Mouse (Mus musculus): ENCODE measurements around the gene Il12rb1. TPM values are rescaled to one million over a fixed set of nuclear protein-coding genes. Genes with fewer than 3 reads are reported as not detected.

The Il12rb1 gene
- total RNA-seq (2021) (not detected), polyA plus RNA-seq (2012; rRNA removed) (0.15 and 0.16 TPM in 2 replicates)
- long read RNA-seq: 0 reads

GRCm38 (mm10) chr8:70808239-70808638, at the start of gene Il12rb1:
TSS of gene Il12rb1 (plus strand) at chr8:70808449.
- H3K9ac ChIP-seq (ENCODE audit: low read depth, low read length): no peak within 1 kb of the TSS
- no peak within 1 kb of the TSS for H3K27ac ChIP-seq
- H3K27me3 ChIP-seq (ENCODE audit: control insufficient read depth, insufficient read depth, low read length): no peaks in the 10 kb centered on the region
- WGBS: 73% methylated on average over 5 of the region's 5 CpGs
- no peaks in the 10 kb centered on the region for H3K36me3 ChIP-seq (ENCODE audit: control insufficient read depth, insufficient read depth, low read length)
- no peaks in the 10 kb centered on the region for H3K79me2 ChIP-seq (replicated peaks; ENCODE audit: control insufficient read depth, insufficient read depth, low read length)
- H3K4me3 ChIP-seq: no peak within 1 kb of the TSS
- H3K4me1 ChIP-seq (ENCODE audit: control insufficient read depth, insufficient read depth, low read length): no peaks in the 10 kb centered on the region
- no peak for TF ChIP-seq POLR2A (IDR thresholded peaks at IDR 0.05; ENCODE audit: insufficient read depth, low read depth, low read length)
- no peak for TF ChIP-seq EP300 (IDR thresholded peaks at IDR 0.05; ENCODE audit: insufficient read depth, low read depth, low read length)
- TF ChIP-seq CTCF (IDR thresholded peaks at IDR 0.05): no peak
- no peak for DNase-seq
- intact Hi-C loops (cut with DNase I): no loop called here

GRCm38 (mm10) chr8:70758616-70759561, 49.4 kb upstream of the Il12rb1 start:
- H3K79me2 ChIP-seq (replicated peaks; ENCODE audit: control insufficient read depth, insufficient read depth, low read length): no peaks in the 10 kb centered on the region
- H3K4me1 ChIP-seq (ENCODE audit: control insufficient read depth, insufficient read depth, low read length): peaks cover 22% of the 10 kb centered on the region
- no peak overlapping the region for H3K4me3 ChIP-seq
- intact Hi-C loops (cut with DNase I): no loop called here
- TF ChIP-seq EP300 (IDR thresholded peaks at IDR 0.05; ENCODE audit: insufficient read depth, low read depth, low read length) (no peak), POLR2A (IDR thresholded peaks at IDR 0.05; ENCODE audit: insufficient read depth, low read depth, low read length) (no peak), CTCF (IDR thresholded peaks at IDR 0.05) (no peak)
- H3K36me3 ChIP-seq (ENCODE audit: control insufficient read depth, insufficient read depth, low read length): peaks cover 2% of the 10 kb centered on the region; the same call in 1 of the 2 replicates
- no peak overlapping the region; the same call in none of the 2 replicates for H3K27ac ChIP-seq
- H3K27me3 ChIP-seq (ENCODE audit: control insufficient read depth, insufficient read depth, low read length): no peaks in the 10 kb centered on the region
- 53% methylated on average over 19 of the region's 19 CpGs for WGBS
- peak in 1 of 2 experiments; percentile 34 for DNase-seq
- no peak overlapping the region for H3K9ac ChIP-seq (ENCODE audit: low read depth, low read length)

DNA sequence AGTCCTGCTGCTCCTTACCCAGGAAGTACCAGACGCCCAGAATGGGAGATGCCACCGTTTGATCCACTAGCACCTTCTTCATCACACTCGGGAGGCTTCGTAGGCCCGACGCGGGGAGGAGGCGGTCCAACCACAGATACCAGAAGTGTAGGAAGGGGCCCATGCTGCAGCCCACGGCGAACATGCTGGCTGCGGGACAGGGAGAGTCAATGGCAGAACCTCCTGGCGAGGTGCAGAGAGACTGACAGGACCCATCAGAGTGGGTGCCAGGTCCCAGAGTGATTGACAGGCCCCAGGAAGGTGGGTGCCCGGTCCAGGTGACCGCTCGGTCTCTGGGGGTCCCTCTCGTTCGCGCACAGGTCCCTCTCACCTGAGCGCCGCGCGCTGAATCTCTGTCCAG, 47.9 kb upstream of the Il12rb1 start:
- Histone ChIP-seq H3K9ac (ENCODE audit: low read depth, low read length) (peak overlapping the region; percentile 89), H3K27ac (peak overlapping the region; percentile 81), H3K79me2 (replicated peaks; ENCODE audit: control insufficient read depth, insufficient read depth, low read length) (no peaks in the 10 kb centered on the region), H3K27me3 (ENCODE audit: control insufficient read depth, insufficient read depth, low read length) (no peaks in the 10 kb centered on the region), H3K4me1 (ENCODE audit: control insufficient read depth, insufficient read depth, low read length) (peaks cover 15% of the 10 kb centered on the region), H3K36me3 (ENCODE audit: control insufficient read depth, insufficient read depth, low read length) (no peaks in the 10 kb centered on the region), H3K4me3 (peak overlapping the region; percentile 93)
- no peak for DNase-seq
- under 1% methylated on average over 22 of the region's 22 CpGs for WGBS
- no peak for TF ChIP-seq EP300 (IDR thresholded peaks at IDR 0.05; ENCODE audit: insufficient read depth, low read depth, low read length)
- TF ChIP-seq CTCF (IDR thresholded peaks at IDR 0.05): no peak
- TF ChIP-seq POLR2A (IDR thresholded peaks at IDR 0.05; ENCODE audit: insufficient read depth, low read depth, low read length): no peak
- intact Hi-C loops (cut with DNase I): no loop called here

GRCm38 (mm10) chr8:70760775-70761406, 47.4 kb upstream of the Il12rb1 start, which contains the start of gene Mpv17l2:
TSS of gene Mpv17l2 (minus strand) at chr8:70760946.
- intact Hi-C loops (cut with DNase I): no loop called here

GRCm38 (mm10) chr8:70762118-70762517, 46.1 kb upstream of the Il12rb1 start:
- TF ChIP-seq EP300 (IDR thresholded peaks at IDR 0.05; ENCODE audit: insufficient read depth, low read depth, low read length) (no peak), CTCF (IDR thresholded peaks at IDR 0.05) (no peak), POLR2A (IDR thresholded peaks at IDR 0.05; ENCODE audit: insufficient read depth, low read depth, low read length) (0 out of 2 replicates have a peak, but pooled peaks have one; percentile 7)
- 70% methylated on average over 1 of the region's 1 CpGs for WGBS
- no peak overlapping the region; the same call in 1 of the 2 replicates for H3K27ac ChIP-seq
- H3K27me3 ChIP-seq (ENCODE audit: control insufficient read depth, insufficient read depth, low read length): no peaks in the 10 kb centered on the region
- DNase-seq: no peak
- no peak overlapping the region for H3K9ac ChIP-seq (ENCODE audit: low read depth, low read length)
- no peaks in the 10 kb centered on the region for H3K36me3 ChIP-seq (ENCODE audit: control insufficient read depth, insufficient read depth, low read length)
- H3K4me3 ChIP-seq: no peak overlapping the region
- no peaks in the 10 kb centered on the region for H3K79me2 ChIP-seq (replicated peaks; ENCODE audit: control insufficient read depth, insufficient read depth, low read length)
- intact Hi-C loops (cut with DNase I): no loop called here
- peaks cover 15% of the 10 kb centered on the region for H3K4me1 ChIP-seq (ENCODE audit: control insufficient read depth, insufficient read depth, low read length)

More at GRCm38 (mm10) chr8:70760775-70761406, 47.4 kb upstream of the Il12rb1 start, which contains the start of gene Mpv17l2:
- H3K79me2 ChIP-seq (replicated peaks; ENCODE audit: control insufficient read depth, insufficient read depth, low read length): no peaks in the 10 kb centered on the region
- peak within 1 kb of the TSS; percentile 87 for H3K27ac ChIP-seq
- no peaks in the 10 kb centered on the region for H3K36me3 ChIP-seq (ENCODE audit: control insufficient read depth, insufficient read depth, low read length)
- H3K4me3 ChIP-seq: peak within 1 kb of the TSS; percentile 93
- H3K9ac ChIP-seq (ENCODE audit: low read depth, low read length): peak within 1 kb of the TSS; percentile 89
- peak; percentile 91 to 98 for DNase-seq
- TF ChIP-seq POLR2A (IDR thresholded peaks at IDR 0.05; ENCODE audit: insufficient read depth, low read depth, low read length) (peak; percentile 60; the same call in 1 of the 2 replicates), CTCF (IDR thresholded peaks at IDR 0.05) (no peak), EP300 (IDR thresholded peaks at IDR 0.05; ENCODE audit: insufficient read depth, low read depth, low read length) (peak; percentile 74; the same call in 1 of the 2 replicates)
- peaks cover 11% of the 10 kb centered on the region for H3K4me1 ChIP-seq (ENCODE audit: control insufficient read depth, insufficient read depth, low read length)
- no peaks in the 10 kb centered on the region for H3K27me3 ChIP-seq (ENCODE audit: control insufficient read depth, insufficient read depth, low read length)
- under 1% methylated on average over 55 of the region's 55 CpGs for WGBS
